Mouse (Mus musculus) cerebellum, adult 2 months (tissue): Measurements from ENCODE around the gene Sfrp2. TPM values are rescaled to one million over a fixed set of nuclear protein-coding genes. Genes with fewer than 3 reads are reported as not detected.

Source experiments
- DNase-seq, 2 experiments: peaks; one replicate each; pipeline ENCODE4 v3.0.0; 2021
- H3K27ac ChIP-seq: fragments of 200-500 bp; 2 replicates; pipeline ENCODE4 v1.5.1; 2012; ENCODE audit warnings: low read length, control low read depth, inconsistent platforms; ENCODE audit not compliant: insufficient read depth
- H3K27me3 ChIP-seq: fragments of 200-500 bp; 2 replicates; pipeline ENCODE4 v1.6.1; 2012; ENCODE audit warnings: inconsistent platforms, mild to moderate bottlenecking, low read length, moderate library complexity; ENCODE audit not compliant: control insufficient read depth, insufficient read depth
- H3K4me1 ChIP-seq: fragments of 200-500 bp; 2 replicates; pipeline ENCODE4 v1.6.1; 2011; ENCODE audit warnings: low read length; ENCODE audit not compliant: control insufficient read depth, insufficient read depth
- H3K4me3 ChIP-seq: fragments of 200-500 bp; replicated peaks from 2 replicates; pipeline ENCODE3; 2011; ENCODE audit warnings: mild to moderate bottlenecking, low read depth, low read length, control low read depth; ENCODE audit not compliant: insufficient read depth
- CTCF ChIP-seq: fragments of 200-500 bp; IDR thresholded peaks from 2 replicates; pipeline ENCODE4 v1.5.1; 2011; ENCODE audit warnings: low read depth, mild to moderate bottlenecking, control low read depth, low read length, moderate library complexity, borderline replicate concordance; ENCODE audit not compliant: insufficient read depth
- POLR2A ChIP-seq: fragments of 200-500 bp; IDR thresholded peaks from 2 replicates; pipeline ENCODE4 v1.6.1; 2011; ENCODE audit warnings: low read length, control low read depth, borderline replicate concordance; ENCODE audit not compliant: insufficient read depth
- WGBS: fragments of 180-500 bp; shearing (Covaris S2); methylation state at CpG from one replicate; pipeline ENCODE4 v1.1.7; 2018; 5-methylcytosine and 5-hydroxymethylcytosine counted together
- polyA plus RNA-seq: library from polyadenylated mRNA; depleted of rRNA; stranded (reverse); fragments of >200 nt; gene quantifications from 2 replicates; pipeline ENCODE4 v1.2.3, GENCODE M21; 2012

The Sfrp2 gene
- polyA plus RNA-seq, 1 experiment, result 5.8 TPM

- Histone ChIP-seq H3K4me3 (no peak overlapping the region), H3K27me3 (no peaks in the 10 kb centered on the region), H3K4me1 (no peaks in the 10 kb centered on the region), H3K27ac (no peak overlapping the region)
- TF ChIP-seq POLR2A, result no peak
- no peak for TF ChIP-seq CTCF
- 78% methylated on average over 9 of the region's 9 CpGs for WGBS
- no peak for DNase-seq
These were observed 9.3 kb downstream of the Sfrp2 start for GRCm38 (mm10) chr3:83775403-83775802.

DNA sequence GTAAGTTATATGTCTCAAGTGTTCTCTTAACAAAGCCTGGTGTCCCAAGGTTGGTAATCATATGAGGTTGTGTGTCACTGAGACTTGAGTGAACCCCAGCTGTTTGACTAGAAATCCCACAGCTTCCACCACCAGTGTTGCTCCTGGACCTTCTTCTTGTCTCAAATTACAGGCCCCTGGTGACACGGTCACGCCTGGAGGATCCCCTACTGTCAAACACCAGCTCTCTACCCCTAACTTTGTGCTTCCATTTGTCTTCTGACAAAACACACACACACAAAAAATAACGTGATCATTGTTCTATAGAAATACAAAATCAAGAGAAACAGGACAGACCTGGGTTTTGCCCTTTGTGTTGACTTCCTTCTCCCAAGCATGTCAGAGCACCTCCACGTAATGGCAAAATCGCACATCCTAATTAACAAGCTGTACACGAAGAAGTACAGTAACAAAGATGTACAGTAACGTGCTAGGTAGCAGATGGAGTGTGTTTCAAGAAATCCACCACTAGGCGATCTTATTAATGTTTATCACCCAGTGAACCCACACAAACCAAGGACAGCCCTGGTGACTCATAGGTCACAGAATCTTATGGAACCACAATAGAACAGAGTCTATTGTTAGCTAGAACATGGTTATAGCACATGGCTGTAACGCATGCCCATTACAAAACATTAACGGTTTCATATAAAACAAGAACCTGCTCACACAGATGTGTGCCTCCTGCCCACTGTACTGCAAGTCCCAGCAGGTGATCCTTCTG is 15.5 kb downstream of the Sfrp2 start:
- WGBS, result 78% methylated on average over 10 of the region's 10 CpGs
- Histone ChIP-seq H3K27ac (no peak overlapping the region), H3K27me3 (no peaks in the 10 kb centered on the region), H3K4me3 (no peak overlapping the region), H3K4me1 (no peaks in the 10 kb centered on the region)
- no peak for TF ChIP-seq CTCF
- no peak for TF ChIP-seq POLR2A
- no peak for DNase-seq

DNA sequence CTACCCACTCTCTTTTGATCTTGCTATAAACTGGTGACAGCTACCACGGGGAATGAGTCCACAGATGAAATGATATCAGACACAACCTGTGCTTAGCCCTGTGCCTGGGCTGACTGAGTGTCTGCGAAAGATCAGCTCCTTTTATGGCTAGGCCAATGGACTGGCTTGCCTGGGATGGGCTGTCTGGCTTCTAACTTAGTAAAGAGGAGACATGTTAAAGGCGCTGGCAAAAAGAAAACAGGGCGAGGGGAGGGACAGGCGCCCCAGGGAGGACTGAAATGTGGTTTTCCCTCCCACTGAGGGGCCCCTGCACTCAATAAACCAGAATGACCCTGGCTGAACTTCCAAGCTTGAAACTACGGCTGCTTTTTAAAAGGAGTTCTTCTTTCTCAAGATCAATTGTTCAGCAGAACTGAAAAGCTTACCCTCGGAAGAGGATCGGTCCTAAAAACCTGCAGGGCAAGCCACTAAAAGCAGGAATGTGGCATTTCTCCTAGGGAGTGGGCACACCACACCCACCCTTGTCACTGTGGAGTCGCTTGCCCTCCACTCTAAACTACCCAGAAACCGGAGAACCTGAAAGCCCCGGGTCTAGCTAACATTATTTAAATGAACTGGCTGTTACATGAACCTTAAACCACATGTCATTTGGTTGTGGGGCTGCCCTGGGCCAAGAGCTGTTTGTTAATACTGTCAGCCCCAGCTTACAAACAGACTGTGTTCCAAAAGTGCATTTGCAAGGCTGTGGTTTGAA is 17.8 kb downstream of the Sfrp2 start:
- H3K27ac ChIP-seq, result no peak overlapping the region
- DNase-seq, result no peak
- WGBS, result 43% methylated on average over 11 of the region's 11 CpGs
- TF ChIP-seq POLR2A (no peak), CTCF (no peak)
- no peaks in the 10 kb centered on the region for H3K4me1 ChIP-seq
- H3K27me3 ChIP-seq, result no peaks in the 10 kb centered on the region
- H3K4me3 ChIP-seq, result no peak overlapping the region

DNA sequence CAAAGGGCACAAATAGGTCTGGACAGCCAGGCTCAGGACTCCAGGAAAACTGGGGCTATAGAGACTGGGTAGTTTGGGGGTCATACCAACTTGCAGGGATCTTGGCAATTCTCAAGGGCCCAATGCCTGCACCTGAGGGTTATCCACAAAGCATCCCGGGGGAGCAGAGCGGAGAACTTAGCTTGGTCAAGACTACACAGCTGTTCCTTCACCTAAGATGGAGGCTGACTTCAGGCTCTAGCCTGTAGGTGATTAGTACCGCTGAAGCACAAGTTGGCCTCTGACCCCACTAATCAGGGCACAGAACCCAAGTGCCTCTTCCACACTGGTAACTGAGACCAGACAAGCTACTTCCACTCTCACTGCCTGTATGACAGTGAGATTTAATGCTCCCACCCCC is 18.6 kb downstream of the Sfrp2 start:
- Histone ChIP-seq H3K27ac (no peak overlapping the region), H3K4me1 (0 out of 2 replicates have a peak, but pooled peaks cover 3% of the 10 kb centered on the region), H3K27me3 (no peaks in the 10 kb centered on the region; the same call in 1 of the 2 replicates), H3K4me3 (no peak overlapping the region)
- TF ChIP-seq CTCF (no peak), POLR2A (no peak)
- DNase-seq, result no peak
- WGBS, result 83% methylated on average over 3 of the region's 3 CpGs

GRCm38 (mm10) chr3:83787086-83787485 is 21.0 kb downstream of the Sfrp2 start:
- no peak for DNase-seq
- WGBS, result 85% methylated on average over 2 of the region's 2 CpGs
- H3K4me1 ChIP-seq, result 0 out of 2 replicates have a peak, but pooled peaks cover 3% of the 10 kb centered on the region
- no peak for TF ChIP-seq CTCF
- TF ChIP-seq POLR2A, result no peak
- no peak overlapping the region for H3K27ac ChIP-seq
- H3K4me3 ChIP-seq, result no peak overlapping the region
- no peaks in the 10 kb centered on the region; the same call in 1 of the 2 replicates for H3K27me3 ChIP-seq

GRCm38 (mm10) chr3:83787776-83788305 is 21.7 kb downstream of the Sfrp2 start:
- Histone ChIP-seq H3K4me1 (0 out of 2 replicates have a peak, but pooled peaks cover 3% of the 10 kb centered on the region), H3K27ac (no peak overlapping the region), H3K27me3 (no peaks in the 10 kb centered on the region; the same call in 1 of the 2 replicates), H3K4me3 (no peak overlapping the region)
- 90% methylated on average over 7 of the region's 7 CpGs for WGBS
- TF ChIP-seq CTCF (no peak), POLR2A (no peak)
- no peak for DNase-seq

DNA sequence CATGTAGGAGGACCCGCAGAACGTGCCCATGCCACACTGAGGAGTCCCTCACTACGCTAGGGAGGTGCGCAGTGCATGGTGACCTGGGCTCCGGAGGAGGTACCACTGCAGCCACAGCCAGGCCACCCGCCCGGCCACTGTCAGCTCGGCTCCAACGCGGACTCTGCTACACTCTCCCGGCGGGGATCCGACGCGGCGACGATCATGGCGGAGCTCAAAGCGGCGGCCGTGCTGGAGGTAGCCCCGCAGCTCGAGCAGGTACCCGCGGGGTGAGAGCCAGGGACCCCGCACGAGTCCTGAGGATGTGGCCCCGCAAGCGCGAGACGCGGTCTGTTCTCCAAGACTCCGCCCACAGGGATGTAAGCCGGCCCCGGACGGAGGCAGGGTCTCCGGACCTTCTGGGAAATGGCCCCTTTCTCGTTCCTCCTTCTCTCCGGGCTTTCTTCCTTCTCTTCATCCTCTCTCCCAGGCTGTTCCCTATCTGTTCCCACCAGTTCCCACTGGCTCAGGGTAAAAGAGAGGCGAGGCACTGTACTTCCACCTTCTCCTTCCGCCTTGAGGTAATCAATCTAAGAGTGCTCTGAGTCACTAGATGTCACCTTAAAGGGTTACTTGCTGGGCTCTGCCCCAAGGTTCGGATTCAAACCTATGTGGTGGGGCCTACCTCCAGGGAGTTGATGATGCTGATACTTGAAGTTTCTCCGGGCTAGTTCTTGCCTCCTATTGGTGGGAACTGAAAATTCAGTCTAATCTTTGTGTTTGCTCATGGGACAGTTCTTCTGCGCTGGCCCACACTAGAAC is 23.7 kb downstream of the Sfrp2 start:
- WGBS, result 3% methylated on average over 44 of the region's 44 CpGs

More for the DNA sequence above, 23.7 kb downstream of the Sfrp2 start:
- peak in 1 of 2 experiments; percentile 2 for DNase-seq
- H3K27ac ChIP-seq, result no peak overlapping the region
- H3K27me3 ChIP-seq, result no peaks in the 10 kb centered on the region; the same call in 1 of the 2 replicates
- H3K4me3 ChIP-seq, result peak overlapping the region; percentile 62
- 0 out of 2 replicates have a peak, but pooled peaks cover 3% of the 10 kb centered on the region for H3K4me1 ChIP-seq
- no peak for TF ChIP-seq POLR2A
- no peak for TF ChIP-seq CTCF
